Mouse (Mus musculus) erythroid progenitor cell, adult 5-6 weeks (primary cell): ENCODE results near the gene Prss35. TPM values are rescaled to one million over a fixed set of nuclear protein-coding genes. Genes with fewer than 3 reads are reported as not detected.

ENCODE experiments used
- ATAC-seq: replicated peaks from 2 replicates; pipeline ENCODE4 v1.8.0; 2016; ENCODE audit warnings: moderate number of reproducible peaks, mild to moderate bottlenecking, moderate TSS enrichment, inconsistent platforms; ENCODE audit not compliant: poor library complexity, low FRiP score, severe bottlenecking
- total RNA-seq, 2 experiments: library from RNA; stranded (forward) in 1 of 2; stranded (reverse) in 1 of 2; fragments of 150-400 nt in 1 of 2; fragments of 186-747, 209-891 nt in 1 of 2; gene quantifications; 2 replicates each; pipeline versions ENCODE4 v1.2.3 to v1.2.4; 2015 to 2017; ENCODE audit warnings: low replicate concordance in 2 of 2

Prss35 gene
- not detected in 2 replicates for total RNA-seq (2015; ENCODE audit: low replicate concordance)
- not detected in 2 replicates for total RNA-seq (2017; ENCODE audit: low replicate concordance)

- no peak for ATAC-seq
These were observed at the start of gene Prss35 for GRCm38 (mm10) chr9:86742959-86743911. Prss35 (plus strand) TSS chr9:86743649.

DNA sequence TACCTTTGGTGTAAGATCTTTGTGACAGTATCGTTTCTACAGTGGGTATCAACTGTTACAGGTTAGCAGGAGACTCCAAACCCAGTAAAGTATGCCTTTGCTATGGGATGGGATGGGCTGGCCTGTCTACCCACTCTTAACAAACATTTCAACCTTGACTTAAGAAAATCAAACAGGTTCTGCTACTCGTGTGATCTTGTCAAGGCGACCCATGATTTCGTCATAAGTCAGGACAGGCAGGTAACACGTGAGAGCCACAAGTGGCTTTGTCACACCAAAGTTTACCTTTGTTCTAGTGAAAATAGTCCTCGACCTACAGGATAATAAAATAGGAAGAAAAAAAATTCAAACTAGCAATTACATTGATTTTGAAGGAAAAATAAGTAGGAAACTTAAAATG, 49.5 kb upstream of the Prss35 start:
- ATAC-seq: no peak

- no peak for ATAC-seq
These were observed 48.8 kb upstream of the Prss35 start for GRCm38 (mm10) chr9:86694644-86695043.

GRCm38 (mm10) chr9:86695199-86695817, 48.1 kb upstream of the Prss35 start:
- ATAC-seq: no peak

DNA sequence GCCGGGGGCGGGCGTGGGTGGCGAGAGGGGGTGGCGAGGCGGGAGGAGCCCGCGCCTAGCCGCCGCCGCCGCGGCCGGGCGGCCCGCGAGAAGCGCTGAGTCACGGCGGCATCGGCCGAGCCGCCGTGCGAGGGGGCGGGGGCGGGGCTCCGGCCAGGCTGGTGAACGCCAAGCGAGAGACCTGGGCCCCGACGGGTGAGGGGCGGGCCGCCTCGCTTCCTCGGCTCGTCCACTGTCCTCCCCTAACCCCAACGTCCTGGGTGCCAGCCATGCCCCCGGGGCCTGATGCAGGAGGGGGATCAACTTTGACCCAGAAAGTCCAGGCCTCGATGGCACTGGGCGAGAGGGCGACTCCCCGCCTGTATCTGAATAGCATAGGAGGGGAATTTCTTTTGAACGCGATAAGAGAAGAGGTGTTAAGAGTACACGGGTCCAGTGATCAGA, 47.6 kb upstream of the Prss35 start, which contains the start of gene Me1:
TSS of gene Me1 (minus strand) at position 136 of the 444 bp plus-strand sequence.
- 0 out of 2 replicates have a peak, but pooled peaks have one; percentile 42 for ATAC-seq

GRCm38 (mm10) chr9:86701264-86701663, 42.2 kb upstream of the Prss35 start:
- ATAC-seq: no peak

- ATAC-seq: no peak
These were observed 41.6 kb upstream of the Prss35 start for GRCm38 (mm10) chr9:86701844-86702243.

- ATAC-seq: no peak
These were observed 36.0 kb upstream of the Prss35 start for GRCm38 (mm10) chr9:86707431-86707830.

GRCm38 (mm10) chr9:86708921-86709320, 34.5 kb upstream of the Prss35 start:
- ATAC-seq: no peak

- no peak for ATAC-seq
These were observed 33.3 kb upstream of the Prss35 start for GRCm38 (mm10) chr9:86710091-86710634.

DNA sequence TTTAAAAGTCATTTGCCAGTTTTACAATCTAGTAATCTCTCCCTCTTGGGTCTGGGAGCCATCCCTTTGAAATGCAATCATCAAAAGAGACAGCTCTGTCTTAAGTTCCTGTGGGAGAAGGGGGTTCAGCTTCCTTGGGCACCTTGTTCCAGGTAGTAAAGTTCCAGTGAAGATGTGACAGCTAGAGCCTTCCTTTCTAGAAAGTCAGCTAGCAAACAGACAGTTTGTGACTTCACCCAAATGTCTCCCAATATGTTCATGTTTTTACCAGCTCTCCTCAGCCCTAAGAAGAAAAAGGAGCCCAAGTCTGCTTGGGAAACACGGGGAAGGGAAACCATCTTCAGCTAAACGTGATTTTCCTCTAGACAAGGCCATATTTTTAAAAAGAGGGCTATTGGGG, 30.8 kb upstream of the Prss35 start:
- ATAC-seq: no peak

DNA sequence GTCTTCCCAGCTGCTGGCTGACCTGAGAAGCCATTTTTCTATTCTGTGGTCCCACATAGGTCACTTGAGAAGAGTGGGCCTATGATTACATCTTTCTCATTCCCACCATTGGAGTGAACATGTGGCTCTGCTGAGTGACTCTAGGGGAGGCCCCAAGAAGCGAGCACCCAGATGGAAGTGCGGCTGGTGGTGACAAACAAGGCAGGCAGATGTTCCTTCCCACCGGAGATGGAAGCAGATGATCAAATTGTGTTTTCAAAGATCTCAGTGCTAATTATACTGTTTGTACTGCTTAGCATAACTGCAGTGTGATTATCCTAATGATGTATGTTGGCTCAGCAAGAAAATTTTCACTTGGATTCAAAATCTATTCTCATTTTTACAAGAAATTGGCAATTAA, 29.4 kb upstream of the Prss35 start:
- no peak for ATAC-seq

GRCm38 (mm10) chr9:86716540-86716939, 26.9 kb upstream of the Prss35 start:
- ATAC-seq: no peak

GRCm38 (mm10) chr9:86717119-86717518, 26.3 kb upstream of the Prss35 start:
- ATAC-seq: no peak

- ATAC-seq: no peak
These were observed 23.2 kb upstream of the Prss35 start for GRCm38 (mm10) chr9:86720227-86720626.

GRCm38 (mm10) chr9:86720794-86721193, 22.7 kb upstream of the Prss35 start:
- no peak for ATAC-seq

GRCm38 (mm10) chr9:86725066-86725465, 18.4 kb upstream of the Prss35 start:
- no peak for ATAC-seq

GRCm38 (mm10) chr9:86725604-86726380, 17.7 kb upstream of the Prss35 start:
- ATAC-seq: no peak

DNA sequence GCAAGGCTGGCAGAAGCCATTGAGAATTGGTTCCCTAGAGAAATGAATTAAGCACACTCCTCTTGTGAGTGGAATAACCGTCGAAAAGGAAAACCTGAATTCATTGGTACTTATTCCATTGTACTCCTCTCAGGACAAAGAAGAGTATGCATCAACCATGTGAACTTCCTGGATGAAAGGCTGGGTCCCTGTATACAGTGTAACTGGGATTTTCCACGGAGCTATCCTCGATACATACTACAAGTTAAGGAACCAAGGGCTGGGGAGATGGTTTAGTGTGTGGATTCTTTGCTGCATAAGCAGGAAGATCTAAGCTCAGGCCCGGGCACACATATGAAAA, 17.1 kb upstream of the Prss35 start:
- ATAC-seq: no peak
